Mouse (Mus musculus) heart, postnatal 0 days (tissue): ENCODE results near the gene Cdc14a.

Experiments
- CTCF ChIP-seq: IDR thresholded peaks from 2 replicates; pipeline ENCODE4 v1.5.1; 2016; ENCODE audit warnings: antibody characterized with exemption, control low read depth, low read depth
- EP300 ChIP-seq: IDR thresholded peaks from 2 replicates; pipeline ENCODE4 v1.6.1; 2016; ENCODE audit warnings: antibody characterized with exemption, low read depth

- TF ChIP-seq CTCF (no peak), EP300 (no peak)
These were observed 26.5 kb downstream of the Cdc14a start for GRCm38 (mm10) chr3:116397341-116397740.
